In genomic region chr7:27653681-27654437, GRCm38 (mm10) we compare ENCODE assay signal across 8 mouse cellular contexts. TPM values are rescaled to one million over a fixed set of nuclear protein-coding genes. Genes with fewer than 3 reads are reported as not detected.
DNase-seq lines count a peak whose midpoint lies in the region; ATAC-seq and TF ChIP-seq lines count a peak whose summit lies in the region.

Gene Ttc9b (plus strand): TSS chr7:27653915.

- H3K4me1 ChIP-seq in E14TG2a.4 (replicated peaks; ENCODE audit: low read depth, low read length) = peaks cover 57% of the 10 kb centered on the region
- H3K4me1 ChIP-seq in liver, embryonic 12.5 days = peaks cover 23% of the 10 kb centered on the region

- H3K36me3 ChIP-seq in E14TG2a.4 (ENCODE audit: insufficient read depth, low read length) = no peaks in the 10 kb centered on the region
- no peaks in the 10 kb centered on the region for H3K36me3 ChIP-seq in liver, embryonic 12.5 days

- ATAC-seq in granulocyte monocyte progenitor cell, adult 5-6 weeks (replicated peaks; ENCODE audit: poor library complexity, severe bottlenecking) = peak; percentile 68
- ATAC-seq in liver, embryonic 12.5 days = no peak
- ATAC-seq in erythroid progenitor cell, adult 5-6 weeks (replicated peaks; ENCODE audit: low FRiP score, poor library complexity, severe bottlenecking) = no peak

- H3K4me3 ChIP-seq in E14TG2a.4 (replicated peaks; ENCODE audit: low read length) = peak within 1 kb of the TSS; percentile 79
- H3K4me3 ChIP-seq in liver, embryonic 12.5 days = 0 out of 2 replicates have a peak within 1 kb of the TSS, but pooled peaks have one; percentile 6

- no peak within 1 kb of the TSS for H3K9ac ChIP-seq in liver, embryonic 12.5 days

- DNase-seq in A20 (ENCODE audit: low read depth, low spot score) = peak; percentile 20
- DNase-seq in cerebellum, postnatal 4 days (ENCODE audit: low spot score in 2 of 2) = peak; percentile 62 to 81
- peak; percentile 4 to 65 for DNase-seq in kidney, postnatal 36 days
- peak; percentile 35 for DNase-seq in retina, postnatal 7 days (ENCODE audit: low read depth, low spot score)

- H3K9me3 ChIP-seq in E14TG2a.4 (ENCODE audit: low read length) = no peaks in the 10 kb centered on the region
- H3K9me3 ChIP-seq in liver, embryonic 12.5 days (replicated peaks) = no peaks in the 10 kb centered on the region

- H3K27me3 ChIP-seq in E14TG2a.4 (ENCODE audit: insufficient read depth, low read length) = peaks cover 57% of the 10 kb centered on the region
- peaks cover 78% of the 10 kb centered on the region for H3K27me3 ChIP-seq in liver, embryonic 12.5 days (replicated peaks)

- H3K4me2 ChIP-seq in liver, embryonic 12.5 days = peak within 1 kb of the TSS; percentile 37

- no peak for TF ChIP-seq CTCF in E14TG2a.4 (conservative IDR thresholded peaks at IDR 0.05; ENCODE audit: low read length)

- 6% methylated on average over 61 of the region's 62 CpGs for WGBS in liver, embryonic 12.5 days (ENCODE audit: insufficient replicate concordance)

- no peak within 1 kb of the TSS for H3K27ac ChIP-seq in liver, embryonic 12.5 days

RNA-seq across cellular contexts. Expression of gene Ttc9b, which starts in this region (rescaled TPM):
- not detected in 2 replicates for total RNA-seq in granulocyte monocyte progenitor cell, adult 5-6 weeks (2014; fragmentation: Nextera tagmentation)
- total RNA-seq in granulocyte monocyte progenitor cell, adult 5-6 weeks (2017) = not detected in 2 replicates
- not detected in 2 replicates for polyA plus RNA-seq in liver, embryonic 12.5 days (2016; fragmentation: Nextera tagmentation; extraction: Ambion mirVana)
- not detected in 2 replicates for total RNA-seq in erythroid progenitor cell, adult 5-6 weeks (2015; ENCODE audit: low replicate concordance)
- total RNA-seq in erythroid progenitor cell, adult 5-6 weeks (2017; ENCODE audit: low replicate concordance) = not detected in 2 replicates

Comparison
In these comparisons a context has a peak if more than half of its experiments do, and no peak if none do; other contexts are left out.
1. Peak in ATAC-seq in granulocyte monocyte progenitor cell, adult 5-6 weeks; RNA of the gene not detected or under 1 TPM.
2. DNase-seq: peak in every context shown above with its lines; median percentile 72 in cerebellum, postnatal 4 days; 35 in retina, postnatal 7 days; 34 in kidney, postnatal 36 days; 20 in A20.